Mouse (Mus musculus): Measurements from ENCODE around the gene Etfrf1. TPM values are rescaled to one million over a fixed set of nuclear protein-coding genes. Genes with fewer than 3 reads are reported as not detected.

Gene Etfrf1
- total and polyA plus RNA-seq, 3 experiments = 11.0 to 13.1 TPM; not detected in 1

GRCm38 (mm10) chr6:145202432-145203125 is 8.4 kb upstream of the Etfrf1 start:
- H3K36me3 ChIP-seq (ENCODE audit: control insufficient read depth in 1 of 2, insufficient read depth in 2 of 2, low read length in 2 of 2) = no peaks in the 10 kb centered on the region
- H3K4me3 ChIP-seq (ENCODE audit: control insufficient read depth in 1 of 2, insufficient read depth in 1 of 2, low read depth in 2 of 2, low read length in 2 of 2) = no peak overlapping the region
- TF ChIP-seq BHLHE40 (IDR thresholded peaks at IDR 0.05; ENCODE audit: borderline replicate concordance, low read depth, low read length) (no peak), MAX (IDR thresholded peaks at IDR 0.05; ENCODE audit: low read length) (no peak), NELFE (IDR thresholded peaks at IDR 0.05; ENCODE audit: low read depth, low read length) (no peak), UBTF (IDR thresholded peaks at IDR 0.05; ENCODE audit: borderline replicate concordance, insufficient read depth, low read depth, low read length) (no peak), ELF1 (IDR thresholded peaks at IDR 0.05; ENCODE audit: low read depth, low read length) (no peak), USF1 (IDR thresholded peaks at IDR 0.05; ENCODE audit: low read depth, low read length) (no peak), GATA1 (IDR thresholded peaks at IDR 0.05; ENCODE audit: low read depth, low read length) (no peak), MXI1 (IDR thresholded peaks at IDR 0.05; ENCODE audit: low read depth, low read length) (no peak), E2F4 (IDR thresholded peaks at IDR 0.05; ENCODE audit: borderline replicate concordance, low read depth, low read length) (no peak), POLR2A (IDR thresholded peaks at IDR 0.05; ENCODE audit: control insufficient read depth in 1 of 2, insufficient read depth in 1 of 2, low read depth in 1 of 2, low read length in 2 of 2, poor library complexity in 1 of 2) (no peak), CHD1 (IDR thresholded peaks at IDR 0.05; ENCODE audit: low read depth, low read length) (no peak), POLR2AphosphoS5 (IDR thresholded peaks at IDR 0.05; ENCODE audit: borderline replicate concordance, low read depth, low read length) (no peak), KAT2A (conservative IDR thresholded peaks at IDR 0.05; ENCODE audit: low read depth, low read length) (no peak), HCFC1 (IDR thresholded peaks at IDR 0.05; ENCODE audit: low read depth, low read length) (no peak), MAFK (IDR thresholded peaks at IDR 0.05; ENCODE audit: borderline replicate concordance, low read depth, low read length) (no peak), ZC3H11A (IDR thresholded peaks at IDR 0.05; ENCODE audit: low read depth, low read length) (no peak), ZKSCAN1 (IDR thresholded peaks at IDR 0.05; ENCODE audit: low read depth, low read length) (no peak)
- DNase-seq (ENCODE audit: low read depth, low spot score) = no peak
- no peak overlapping the region for H3K27ac ChIP-seq (ENCODE audit: control insufficient read depth, low read depth, low read length)
- no peaks in the 10 kb centered on the region for H3K9me3 ChIP-seq (replicated peaks; ENCODE audit: insufficient read depth, low read length)
- H3K79me2 ChIP-seq (ENCODE audit: control insufficient read depth, insufficient read depth, low read length, poor library complexity) = no peaks in the 10 kb centered on the region
- no peak overlapping the region for H3K9ac ChIP-seq (ENCODE audit: control insufficient read depth, low read depth, low read length, poor library complexity, severe bottlenecking)
- no peaks in the 10 kb centered on the region for H3K4me1 ChIP-seq (ENCODE audit: control insufficient read depth in 1 of 2, insufficient read depth in 2 of 2, low read length in 2 of 2)
- H3K27me3 ChIP-seq (ENCODE audit: control insufficient read depth in 1 of 2, insufficient read depth in 2 of 2, low read length in 2 of 2) = no peaks in the 10 kb centered on the region

GRCm38 (mm10) chr6:145204440-145204839 is 6.5 kb upstream of the Etfrf1 start:
- H3K36me3 ChIP-seq (ENCODE audit: control insufficient read depth in 1 of 2, insufficient read depth in 2 of 2, low read length in 2 of 2) = no peaks in the 10 kb centered on the region
- no peak for DNase-seq (ENCODE audit: low read depth, low spot score)
- no peaks in the 10 kb centered on the region for H3K79me2 ChIP-seq (ENCODE audit: control insufficient read depth, insufficient read depth, low read length, poor library complexity)
- H3K27me3 ChIP-seq (ENCODE audit: control insufficient read depth in 1 of 2, insufficient read depth in 2 of 2, low read length in 2 of 2) = no peaks in the 10 kb centered on the region
- no peak overlapping the region for H3K27ac ChIP-seq (ENCODE audit: control insufficient read depth, low read depth, low read length)
- no peaks in the 10 kb centered on the region for H3K9me3 ChIP-seq (replicated peaks; ENCODE audit: insufficient read depth, low read length)
- H3K4me3 ChIP-seq (ENCODE audit: control insufficient read depth in 1 of 2, insufficient read depth in 1 of 2, low read depth in 2 of 2, low read length in 2 of 2) = no peak overlapping the region
- no peak overlapping the region for H3K9ac ChIP-seq (ENCODE audit: control insufficient read depth, low read depth, low read length, poor library complexity, severe bottlenecking)
- H3K4me1 ChIP-seq (ENCODE audit: control insufficient read depth in 1 of 2, insufficient read depth in 2 of 2, low read length in 2 of 2) = no peaks in the 10 kb centered on the region
- TF ChIP-seq NELFE (IDR thresholded peaks at IDR 0.05; ENCODE audit: low read depth, low read length) = no peak
- no peak for TF ChIP-seq EP300 (IDR thresholded peaks at IDR 0.05; ENCODE audit: low read depth in 1 of 2, low read length in 2 of 2)
- TF ChIP-seq MEF2A (IDR thresholded peaks at IDR 0.05; ENCODE audit: extremely low read depth, insufficient replicate concordance, low read depth, low read length, poor library complexity, severe bottlenecking) = no peak
- TF ChIP-seq SMC3 (IDR thresholded peaks at IDR 0.05; ENCODE audit: low read depth, low read length) = no peak
- TF ChIP-seq ZNF384 (IDR thresholded peaks at IDR 0.05; ENCODE audit: low read depth, low read length) = no peak
- no peak for TF ChIP-seq POLR2A (IDR thresholded peaks at IDR 0.05; ENCODE audit: control insufficient read depth in 1 of 2, insufficient read depth in 1 of 2, low read depth in 1 of 2, low read length in 2 of 2, poor library complexity in 1 of 2)
- TF ChIP-seq BHLHE40 (IDR thresholded peaks at IDR 0.05; ENCODE audit: borderline replicate concordance, low read depth, low read length) = no peak
- no peak for TF ChIP-seq JUND (IDR thresholded peaks at IDR 0.05; ENCODE audit: low read depth, low read length)
- no peak for TF ChIP-seq RCOR1 (IDR thresholded peaks at IDR 0.05; ENCODE audit: low read depth, low read length)
- no peak for TF ChIP-seq TBP (IDR thresholded peaks at IDR 0.05; ENCODE audit: low read depth, low read length)
- TF ChIP-seq CHD2 (IDR thresholded peaks at IDR 0.05; ENCODE audit: low read length) = no peak
- TF ChIP-seq ETS1 (IDR thresholded peaks at IDR 0.05; ENCODE audit: low read depth, low read length) = no peak
- TF ChIP-seq KAT2A (conservative IDR thresholded peaks at IDR 0.05; ENCODE audit: low read depth, low read length) = no peak
- no peak for TF ChIP-seq MAX (IDR thresholded peaks at IDR 0.05; ENCODE audit: low read length)
- TF ChIP-seq MAZ (IDR thresholded peaks at IDR 0.05; ENCODE audit: low read depth, low read length) = no peak
- no peak for TF ChIP-seq USF1 (IDR thresholded peaks at IDR 0.05; ENCODE audit: low read depth, low read length)
- no peak for TF ChIP-seq GABPA (IDR thresholded peaks at IDR 0.05; ENCODE audit: low read depth, low read length)
- no peak for TF ChIP-seq CHD1 (IDR thresholded peaks at IDR 0.05; ENCODE audit: low read depth, low read length)
- TF ChIP-seq ZMIZ1 (IDR thresholded peaks at IDR 0.05; ENCODE audit: low read depth, low read length) = no peak

All from MEL (cell line).